Mouse (Mus musculus): ENCODE measurements around the gene Foxd3. TPM values are rescaled to one million over a fixed set of nuclear protein-coding genes. Genes with fewer than 3 reads are reported as not detected.

Gene Foxd3
- polyA plus RNA-seq, 1 experiment from 2014 or later: 0.85 TPM

DNA sequence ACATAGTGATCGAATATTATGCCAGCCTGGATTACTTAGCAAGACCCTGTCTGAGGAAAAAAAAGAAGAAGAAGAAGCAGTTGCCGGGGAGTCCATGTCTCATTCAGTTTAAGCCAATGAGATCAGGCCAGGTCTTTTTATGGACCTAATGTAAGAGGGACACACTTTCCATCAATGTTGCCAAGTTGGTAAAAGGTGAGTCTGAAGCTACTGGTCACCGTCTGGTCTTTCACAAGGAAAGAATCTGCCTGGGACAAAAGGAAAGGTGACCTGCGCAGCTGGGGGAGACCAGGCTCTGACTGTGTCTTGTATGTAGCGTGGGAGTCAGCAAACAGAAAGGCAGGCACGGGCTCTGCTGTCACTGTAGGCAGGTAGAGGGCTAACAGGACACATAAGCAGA is 27.8 kb downstream of the Foxd3 start:
- H3K27me3 ChIP-seq: no peaks in the 10 kb centered on the region
- WGBS: 76% methylated on average over 6 of the region's 6 CpGs
- ATAC-seq (ENCODE audit: insufficient number of reproducible peaks, insufficient read depth, low FRiP score, low TSS enrichment, low read depth): no peak
- H3K27ac ChIP-seq: no peak overlapping the region
- H3K9ac ChIP-seq (replicated peaks): no peak overlapping the region
- H3K4me2 ChIP-seq: no peak overlapping the region
- no peak overlapping the region for H3K4me3 ChIP-seq (replicated peaks)
- no peaks in the 10 kb centered on the region for H3K4me1 ChIP-seq (replicated peaks)
- H3K36me3 ChIP-seq: no peaks in the 10 kb centered on the region
- H3K9me3 ChIP-seq: no peaks in the 10 kb centered on the region

GRCm38 (mm10) chr4:99686308-99686707 is 30.2 kb downstream of the Foxd3 start:
- H3K9ac ChIP-seq (replicated peaks): no peak overlapping the region
- no peak overlapping the region for H3K27ac ChIP-seq
- no peak for ATAC-seq (ENCODE audit: insufficient number of reproducible peaks, insufficient read depth, low FRiP score, low TSS enrichment, low read depth)
- no peaks in the 10 kb centered on the region for H3K9me3 ChIP-seq
- H3K4me2 ChIP-seq: no peak overlapping the region
- H3K27me3 ChIP-seq: no peaks in the 10 kb centered on the region
- H3K36me3 ChIP-seq: no peaks in the 10 kb centered on the region
- WGBS: 45% methylated on average over 5 of the region's 5 CpGs
- no peak overlapping the region for H3K4me3 ChIP-seq (replicated peaks)
- no peaks in the 10 kb centered on the region for H3K4me1 ChIP-seq (replicated peaks)

Small RNA genes lying within 50 kb of the gene (microRNA-seq; reads per million reads assigned to microRNA genes)
- not detected for gene Gm23366

Other genes starting within 250 kb of the Foxd3 start
- gene Alg6, start 59.4 kb downstream of the Foxd3 start, polyA plus RNA-seq (2016; fragmentation: Nextera tagmentation; extraction: Ambion mirVana): 21.5 and 24.2 TPM in 2 replicates
- 23.3 and 25.9 TPM in 2 replicates for gene Efcab7, start 172.9 kb downstream of the Foxd3 start, polyA plus RNA-seq (2016; fragmentation: Nextera tagmentation; extraction: Ambion mirVana)